Mouse (Mus musculus): ENCODE data around the gene Dclk1.

DNA sequence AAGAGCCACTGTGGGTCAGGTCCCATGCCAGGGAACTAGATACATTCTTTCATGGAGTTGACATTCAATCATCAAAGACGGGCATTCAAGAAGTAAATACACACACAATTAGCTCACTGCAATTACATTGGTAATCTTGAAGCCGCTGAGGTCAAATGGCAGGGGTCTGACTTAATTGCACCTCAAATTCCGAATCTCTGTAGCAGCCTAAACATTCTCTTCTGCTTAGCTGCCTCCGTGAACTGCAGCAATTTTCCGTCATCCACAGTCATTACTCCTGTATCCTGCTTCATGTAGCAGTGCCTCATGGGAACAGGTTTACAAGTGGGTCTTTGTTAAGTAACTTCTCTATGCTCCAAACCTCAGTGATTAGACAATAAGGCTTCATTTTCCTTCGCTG, 249.9 kb downstream of the Dclk1 start:
- TF ChIP-seq EP300 (IDR thresholded peaks at IDR 0.05; ENCODE audit: low read depth) (no peak), CTCF (IDR thresholded peaks at IDR 0.05; ENCODE audit: low read depth) (no peak)

Data from liver, embryonic 14.5 days (tissue).